Mouse (Mus musculus) stomach, postnatal 0 days (tissue): ENCODE results near the gene Tmem201.

Experiments used
- CTCF ChIP-seq: IDR thresholded peaks from 2 replicates; pipeline ENCODE4 v1.5.1; 2016; ENCODE audit warnings: antibody characterized with exemption, low read depth, mild to moderate bottlenecking, moderate library complexity
- EP300 ChIP-seq: optimal IDR thresholded peaks from 2 replicates; pipeline ENCODE3; 2016; ENCODE audit warnings: antibody characterized with exemption

DNA sequence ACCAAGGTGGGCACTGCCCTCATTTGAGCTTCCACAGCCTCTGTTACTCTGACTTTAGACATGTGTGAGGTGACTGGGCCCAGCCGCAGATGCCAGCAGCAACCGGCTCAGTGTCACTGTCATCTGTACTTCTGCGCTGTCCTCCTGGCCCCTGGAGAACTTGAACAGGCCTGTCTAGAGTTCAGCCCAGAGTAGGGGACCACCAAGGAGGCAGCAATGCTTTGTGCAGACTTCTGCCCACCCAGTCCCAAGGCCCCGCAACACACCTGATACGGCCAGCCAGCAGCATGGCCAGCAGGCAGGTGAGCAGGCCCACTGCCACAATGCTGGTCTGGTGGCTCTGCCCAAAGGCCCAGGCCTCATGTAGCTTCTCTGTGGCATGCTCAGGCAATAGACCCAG lies 10.2 kb downstream of the Tmem201 start:
- TF ChIP-seq CTCF (no peak), EP300 (no peak)
